Mouse (Mus musculus) brain, embryonic 14.5 days (tissue): ENCODE measurements around the gene Pik3c2a.

Experiments used
- CTCF ChIP-seq: fragments of 200-500 bp; IDR thresholded peaks from 2 replicates; pipeline ENCODE4 v1.5.1; 2012; ENCODE audit warnings: inconsistent platforms, mild to moderate bottlenecking, moderate library complexity, borderline replicate concordance; ENCODE audit not compliant: insufficient read depth, insufficient read length; ENCODE audit errors: extremely low read depth
- POLR2A ChIP-seq: fragments of 200-500 bp; IDR thresholded peaks from 2 replicates; pipeline ENCODE4 v1.6.1; 2012; ENCODE audit warnings: mild to moderate bottlenecking, inconsistent platforms, borderline replicate concordance; ENCODE audit not compliant: poor library complexity, insufficient read depth, insufficient read length, severe bottlenecking; ENCODE audit errors: extremely low read depth

- TF ChIP-seq CTCF (no peak), POLR2A (peak; percentile 78; the same call in 1 of the 2 replicates)
Observed at GRCm38 (mm10) chr7:116443004-116443696, at the start of gene Pik3c2a.
